Mouse (Mus musculus): ENCODE results near the gene Borcs8.

- TF ChIP-seq CTCF (IDR thresholded peaks at IDR 0.05; ENCODE audit: insufficient read depth, low read depth, low read length) (no peak), POLR2A (IDR thresholded peaks at IDR 0.05; ENCODE audit: insufficient read depth, low read depth, low read length) (no peak)
Measured at GRCm38 (mm10) chr8:70171240-70171639, 31.9 kb downstream of the Borcs8 start.
